Mouse (Mus musculus) T-helper 2 cell (primary cell): ENCODE measurements at regions not wholly inside any gene's neighbourhood (a gene's known extent, or its start where the extent isn't known, plus 50 kb on each side); places are given as distances from the start of the nearest gene placed in this dataset.

Experiments used
- in situ Hi-C: fragments of 300-600 bp; cut with MboI, MseI; formaldehyde crosslinking; loops from one replicate; pipeline ENCODE4 v1.15.1; 2025; ENCODE audit warnings: high pct_unique_total_duplicates

- in situ Hi-C loops = no loop called here
Observed at GRCm38 (mm10) chr12:45745697-45746096, 671.2 kb upstream of the Stxbp6 start.

- in situ Hi-C loops = no loop called here
Observed at GRCm38 (mm10) chr12:45744619-45745018, 670.1 kb upstream of the Stxbp6 start.

- in situ Hi-C loops = no loop called here
Observed at GRCm38 (mm10) chr12:45733661-45734060, 659.2 kb upstream of the Stxbp6 start.

- in situ Hi-C loops = no loop called here
Observed at GRCm38 (mm10) chr12:45724565-45725370, 650.3 kb upstream of the Stxbp6 start.

- in situ Hi-C loops = no loop called here
Observed at GRCm38 (mm10) chr12:45711351-45711750, 636.8 kb upstream of the Stxbp6 start.

- in situ Hi-C loops = no loop called here
Observed at GRCm38 (mm10) chr12:45710766-45711165, 636.3 kb upstream of the Stxbp6 start.

- in situ Hi-C loops = no loop called here
Observed at GRCm38 (mm10) chr12:45689291-45689690, 614.8 kb upstream of the Stxbp6 start.

GRCm38 (mm10) chr12:45686765-45687164 lies 612.3 kb upstream of the Stxbp6 start:
- in situ Hi-C loops = no loop called here

GRCm38 (mm10) chr12:45672361-45672760 lies 597.9 kb upstream of the Stxbp6 start:
- in situ Hi-C loops = loop anchor here (10.0 kb wide), 1 partner anchor 818 kb away; no protein-coding TSS in a partner anchor

- in situ Hi-C loops = loop anchor here (10.0 kb wide), 1 partner anchor 817 kb away; no protein-coding TSS in a partner anchor
Observed at GRCm38 (mm10) chr12:45671554-45671948, 597.0 kb upstream of the Stxbp6 start.

GRCm38 (mm10) chr12:45670874-45671553 lies 596.5 kb upstream of the Stxbp6 start:
- in situ Hi-C loops = loop anchor here (10.0 kb wide), 1 partner anchor 816 kb away; no protein-coding TSS in a partner anchor

- in situ Hi-C loops = loop anchor here (10.0 kb wide), 1 partner anchor 816 kb away; no protein-coding TSS in a partner anchor
Observed at GRCm38 (mm10) chr12:45670246-45670873, 595.9 kb upstream of the Stxbp6 start.

GRCm38 (mm10) chr12:45659612-45660011 lies 585.1 kb upstream of the Stxbp6 start:
- in situ Hi-C loops = no loop called here

GRCm38 (mm10) chr12:45656574-45656973 lies 582.1 kb upstream of the Stxbp6 start:
- in situ Hi-C loops = no loop called here

- in situ Hi-C loops = no loop called here
Observed at GRCm38 (mm10) chr12:45648654-45649053, 574.1 kb upstream of the Stxbp6 start.

- in situ Hi-C loops = no loop called here
Observed at GRCm38 (mm10) chr12:45644180-45644579, 569.7 kb upstream of the Stxbp6 start.

GRCm38 (mm10) chr12:45622830-45623229 lies 548.3 kb upstream of the Stxbp6 start:
- in situ Hi-C loops = no loop called here

GRCm38 (mm10) chr12:45620056-45620455 lies 545.5 kb upstream of the Stxbp6 start:
- in situ Hi-C loops = no loop called here

- in situ Hi-C loops = no loop called here
Observed at GRCm38 (mm10) chr12:45614509-45615150, 540.1 kb upstream of the Stxbp6 start.

GRCm38 (mm10) chr12:45614074-45614473 lies 539.6 kb upstream of the Stxbp6 start:
- in situ Hi-C loops = no loop called here

GRCm38 (mm10) chr12:45599443-45599842 lies 524.9 kb upstream of the Stxbp6 start:
- in situ Hi-C loops = loop anchor here (10.0 kb wide), 1 partner anchor 1045 kb away; no protein-coding TSS in a partner anchor
